Mouse (Mus musculus) 416B (cell line): ENCODE measurements around the gene Ovol2.
A peak's percentile ranks its signal among the peaks of the same experiment; 100 is the strongest.

Experiments used
- DNase-seq: peaks from one replicate; pipeline ENCODE4 v3.0.0; 2011; ENCODE audit warnings: low read depth

The Ovol2 gene

DNA sequence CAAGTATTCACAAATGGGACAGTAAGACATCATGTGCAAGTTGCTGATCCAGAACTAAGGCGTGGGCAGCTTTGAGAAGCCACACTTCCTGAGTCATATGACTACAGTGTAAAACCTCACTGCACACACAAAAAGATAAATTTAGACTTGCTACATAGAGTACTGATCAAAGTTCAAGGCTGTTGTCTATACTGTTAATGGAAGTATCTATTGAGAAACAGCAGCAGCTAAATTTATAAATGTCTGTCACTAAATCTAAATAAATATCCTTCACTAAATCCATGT lies 64.3 kb downstream of the Ovol2 start:
- DNase-seq: peak; percentile 66

- no peak for DNase-seq
These were observed 64.8 kb downstream of the Ovol2 start for GRCm38 (mm10) chr2:144267004-144267730.

DNA sequence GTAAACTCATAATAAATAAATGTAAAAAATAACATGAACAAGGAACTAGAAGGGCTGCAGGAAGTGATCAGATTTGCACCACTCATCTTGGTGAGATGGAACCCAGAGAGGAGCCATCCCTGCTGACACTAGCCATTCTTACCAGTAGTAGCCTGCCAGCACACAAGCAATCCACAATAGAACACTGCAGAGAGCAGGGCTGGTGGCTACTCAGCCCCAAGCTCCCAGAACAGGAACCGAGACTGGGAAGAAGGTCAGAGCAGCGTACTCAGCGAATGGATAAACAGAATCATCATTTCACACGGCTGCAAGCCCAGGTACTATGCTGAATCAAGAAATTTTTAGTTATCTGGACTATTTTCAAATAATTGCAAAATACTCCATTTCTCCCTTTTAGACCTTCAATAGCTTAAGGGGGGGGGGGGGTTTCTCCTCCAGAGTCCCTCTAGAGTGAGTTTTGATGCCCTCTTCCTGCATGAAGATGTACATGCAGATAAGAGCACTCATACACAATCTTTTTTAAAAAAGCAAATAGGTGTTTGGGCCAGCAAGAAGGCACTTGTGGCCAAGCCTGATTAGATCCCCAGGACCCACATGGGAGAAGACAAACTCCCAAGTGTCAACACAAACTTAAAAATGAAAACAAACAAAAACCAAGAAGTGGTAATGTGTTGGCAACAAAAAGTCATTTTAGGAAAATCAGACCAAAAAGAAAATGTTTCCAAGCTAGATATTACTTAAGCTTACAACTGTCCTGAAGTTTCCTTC lies 65.8 kb downstream of the Ovol2 start:
- no peak for DNase-seq

- no peak for DNase-seq
These were observed 66.8 kb downstream of the Ovol2 start for GRCm38 (mm10) chr2:144265120-144265488.

GRCm38 (mm10) chr2:144264398-144265119 lies 67.4 kb downstream of the Ovol2 start:
- peak; percentile 54 for DNase-seq

- DNase-seq: no peak
These were observed 69.1 kb downstream of the Ovol2 start for GRCm38 (mm10) chr2:144262837-144263236.
